Mouse (Mus musculus) testis, adult 2 months (tissue): ENCODE measurements at regions not wholly inside any gene's neighbourhood (a gene's known extent, or its start where the extent isn't known, plus 50 kb on each side); places are given as distances from the start of the nearest gene placed in this dataset.

Source experiments
- CTCF ChIP-seq: fragments of 200-500 bp; IDR thresholded peaks from 2 replicates; pipeline ENCODE4 v1.5.1; 2012; ENCODE audit warnings: low read depth, mild to moderate bottlenecking, inconsistent platforms, low read length, moderate library complexity; ENCODE audit not compliant: control insufficient read depth, insufficient read depth, insufficient replicate concordance
- POLR2A ChIP-seq: fragments of 200-500 bp; IDR thresholded peaks from 2 replicates; pipeline ENCODE4 v1.6.1; 2012; ENCODE audit warnings: low read depth, mild to moderate bottlenecking, inconsistent platforms, low read length, moderate library complexity; ENCODE audit not compliant: control insufficient read depth

DNA sequence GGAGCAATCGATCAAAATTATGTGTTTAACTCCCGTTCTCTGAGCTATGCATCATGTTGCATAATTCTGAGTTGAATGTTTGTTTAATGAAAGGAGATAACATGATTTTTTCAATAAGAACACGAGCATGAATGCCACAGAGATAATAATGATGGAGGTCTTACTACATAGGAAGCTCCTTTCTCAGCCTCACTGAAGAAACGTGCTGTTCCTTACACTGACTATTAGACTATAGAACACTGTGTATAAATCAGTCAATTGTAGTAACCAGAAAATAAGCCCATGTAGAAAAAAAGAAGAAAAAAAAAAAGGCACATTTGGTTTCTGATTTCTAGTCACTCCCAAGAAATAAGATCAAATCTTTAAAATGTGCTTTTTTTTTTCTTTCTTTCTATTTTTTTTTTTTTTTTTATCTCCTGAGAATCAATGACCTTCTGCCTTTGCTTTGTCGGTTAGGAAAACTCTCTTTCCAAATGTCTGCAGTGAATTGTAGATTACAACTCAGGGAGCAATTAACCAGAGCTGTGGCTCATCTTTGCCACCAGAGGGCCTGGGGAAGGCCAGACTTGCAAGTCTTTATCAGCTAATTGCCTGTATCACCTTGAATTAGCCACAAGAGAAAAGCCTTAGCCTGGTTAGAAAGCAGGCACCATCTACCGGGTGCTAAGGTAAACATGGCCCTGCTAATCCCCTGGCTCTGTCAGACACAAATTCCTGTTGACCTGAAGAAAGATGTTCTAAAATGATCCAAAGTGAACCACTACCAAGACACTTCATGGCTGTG is 160.5 kb upstream of the Nabp1 start:
- TF ChIP-seq POLR2A (no peak), CTCF (no peak)
